Mouse (Mus musculus): ENCODE measurements around the gene Eif3d.

Eif3d gene

DNA sequence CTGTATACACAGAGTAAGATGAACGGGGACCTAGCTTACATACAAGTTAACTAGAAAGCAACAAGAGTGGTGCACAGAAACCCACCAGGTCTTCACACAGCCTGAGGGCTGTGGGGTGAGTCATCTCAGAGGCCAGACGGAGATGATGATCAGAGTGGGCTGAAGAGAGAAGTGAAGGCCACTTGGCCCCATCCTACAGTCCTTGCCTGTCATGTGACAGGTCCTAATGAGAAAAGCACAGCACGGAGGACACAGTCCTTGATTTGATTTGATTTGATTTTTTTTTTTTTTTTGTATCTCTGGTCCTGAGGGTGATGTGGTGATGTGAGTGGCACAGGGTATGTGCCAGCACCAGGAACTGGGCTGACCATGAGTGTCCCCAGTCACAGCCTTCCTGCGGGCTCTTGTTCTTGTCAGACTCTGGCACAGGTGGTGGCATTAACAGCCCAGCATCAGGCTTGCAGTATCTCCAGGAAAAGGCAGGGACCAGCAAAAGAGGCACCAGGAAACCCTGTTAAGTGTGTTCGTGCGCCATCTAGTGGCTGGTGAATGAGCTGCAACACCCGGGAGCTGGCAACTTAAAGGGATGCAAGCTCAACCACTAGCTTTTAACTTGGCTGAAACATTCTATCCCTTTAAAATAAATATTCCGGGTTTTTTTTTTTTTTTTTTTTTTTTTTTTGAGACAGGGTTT lies 53.6 kb downstream of the Eif3d start:
- H3K36me3 ChIP-seq (ENCODE audit: control insufficient read depth, insufficient read depth, low read length, poor library complexity, severe bottlenecking): peaks cover 3% of the 10 kb centered on the region
- DNase-seq (ENCODE audit: low read depth, low spot score): peak; percentile 86
- H3K27me3 ChIP-seq (ENCODE audit: control insufficient read depth, insufficient read depth, low read length, poor library complexity, severe bottlenecking): no peaks in the 10 kb centered on the region

DNA sequence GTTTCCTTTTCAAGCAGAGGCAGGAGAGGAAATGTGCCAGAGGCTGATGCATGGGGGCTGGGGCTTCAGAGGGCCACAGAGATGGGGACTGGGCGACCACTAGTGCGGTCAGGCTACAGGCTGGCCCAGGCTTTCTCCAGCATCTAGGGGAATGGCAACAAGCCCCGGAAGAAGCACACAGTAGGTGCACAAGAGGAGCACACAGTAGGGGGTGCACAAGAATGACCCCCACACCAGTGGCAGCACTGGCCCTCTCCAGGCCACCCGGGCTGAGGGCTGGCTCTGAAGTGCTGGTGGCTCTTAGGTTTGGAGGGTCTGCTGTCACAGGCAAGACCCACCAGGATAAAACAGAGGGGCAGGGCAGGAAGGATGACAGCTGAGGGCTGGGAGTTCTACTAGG lies 55.3 kb downstream of the Eif3d start:
- no peak for DNase-seq (ENCODE audit: low read depth, low spot score)
- Histone ChIP-seq H3K36me3 (ENCODE audit: control insufficient read depth, insufficient read depth, low read length, poor library complexity, severe bottlenecking) (peaks cover 3% of the 10 kb centered on the region), H3K27me3 (ENCODE audit: control insufficient read depth, insufficient read depth, low read length, poor library complexity, severe bottlenecking) (no peaks in the 10 kb centered on the region)

DNA sequence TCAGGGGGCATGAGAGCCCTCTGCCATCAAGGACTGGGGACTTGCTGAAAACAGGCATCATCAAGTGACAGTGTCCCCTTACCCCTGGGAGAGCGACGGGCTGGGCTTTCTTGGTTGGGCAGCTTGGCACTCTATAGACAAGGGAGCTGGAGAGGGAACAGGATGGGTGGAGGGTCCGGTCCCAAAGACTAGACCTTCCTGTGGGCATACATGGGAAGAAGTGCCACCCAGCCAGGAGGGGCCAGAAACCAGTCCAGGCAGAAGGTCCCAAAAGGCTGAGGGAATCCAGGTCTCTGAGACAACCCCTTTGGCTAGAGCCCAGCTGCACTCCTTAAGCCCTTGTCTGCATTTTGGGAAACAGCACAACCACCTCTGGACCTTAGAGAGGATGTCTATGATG lies 56.1 kb downstream of the Eif3d start:
- Histone ChIP-seq H3K27me3 (ENCODE audit: control insufficient read depth, insufficient read depth, low read length, poor library complexity, severe bottlenecking) (no peaks in the 10 kb centered on the region), H3K36me3 (ENCODE audit: control insufficient read depth, insufficient read depth, low read length, poor library complexity, severe bottlenecking) (peaks cover 3% of the 10 kb centered on the region)
- DNase-seq (ENCODE audit: low read depth, low spot score): no peak

DNA sequence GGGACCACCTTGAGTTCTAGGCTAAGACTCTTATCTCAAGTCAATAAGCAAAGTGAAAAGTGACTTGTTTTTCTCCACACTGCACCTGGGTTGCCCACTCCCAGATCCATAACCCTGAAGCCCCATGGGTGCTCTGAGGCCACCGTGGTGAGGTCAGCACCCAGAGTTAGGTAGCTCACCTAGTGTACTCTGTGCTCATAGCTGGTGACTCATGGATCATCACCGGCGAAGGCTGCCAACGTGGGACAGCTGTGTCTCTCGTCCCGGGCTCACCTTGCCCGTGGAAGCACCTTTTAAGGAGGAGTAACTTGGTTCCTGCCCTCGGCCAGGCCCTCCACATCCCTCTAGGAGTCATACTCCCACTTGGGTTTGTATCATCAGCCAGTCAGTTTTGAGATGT lies 57.6 kb downstream of the Eif3d start:
- DNase-seq (ENCODE audit: low read depth, low spot score): no peak
- H3K27me3 ChIP-seq (ENCODE audit: control insufficient read depth, insufficient read depth, low read length, poor library complexity, severe bottlenecking): no peaks in the 10 kb centered on the region
- H3K36me3 ChIP-seq (ENCODE audit: control insufficient read depth, insufficient read depth, low read length, poor library complexity, severe bottlenecking): peaks cover 1% of the 10 kb centered on the region

DNA sequence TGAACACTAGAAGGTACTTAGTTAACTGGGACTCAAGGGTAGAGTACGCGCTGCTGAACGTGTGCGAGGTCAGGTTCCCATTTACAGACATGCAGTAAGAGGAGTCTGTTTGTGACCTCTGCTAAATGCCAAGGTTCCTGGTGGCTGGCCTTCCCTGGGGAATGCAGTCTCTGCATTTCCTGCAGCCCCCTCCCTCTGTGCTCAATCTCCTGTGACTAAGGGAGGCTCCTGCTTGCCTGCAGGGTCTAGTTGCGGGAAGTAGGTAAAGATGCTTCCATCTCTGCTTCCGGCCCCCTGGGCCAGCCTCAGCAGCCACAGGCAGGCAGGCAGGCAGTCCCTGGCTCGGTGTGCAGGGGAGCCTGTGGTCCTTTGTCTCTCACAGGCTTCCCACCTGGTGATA lies 58.0 kb downstream of the Eif3d start:
- H3K36me3 ChIP-seq (ENCODE audit: control insufficient read depth, insufficient read depth, low read length, poor library complexity, severe bottlenecking): peaks cover 1% of the 10 kb centered on the region
- H3K27me3 ChIP-seq (ENCODE audit: control insufficient read depth, insufficient read depth, low read length, poor library complexity, severe bottlenecking): no peaks in the 10 kb centered on the region
- no peak for DNase-seq (ENCODE audit: low read depth, low spot score)

DNA sequence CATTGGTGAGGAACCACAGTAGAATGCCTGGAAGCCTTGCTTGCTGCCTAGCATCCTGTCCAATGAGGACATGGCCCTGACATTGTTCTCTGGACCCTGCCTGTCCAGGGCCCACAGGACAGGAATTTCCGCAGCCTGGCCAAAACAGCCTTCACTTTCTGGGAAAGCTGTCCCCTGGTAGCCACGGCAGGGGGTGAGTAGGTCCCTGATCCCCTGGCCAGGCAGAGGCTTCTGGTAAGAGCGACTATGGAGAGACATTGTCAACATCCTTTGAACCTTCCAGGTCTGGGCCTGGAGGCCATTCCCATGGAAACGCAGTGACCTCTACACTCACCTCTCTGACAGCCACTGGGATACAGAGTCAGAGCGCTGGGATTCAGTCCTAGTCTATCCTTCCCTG lies 58.6 kb downstream of the Eif3d start:
- no peaks in the 10 kb centered on the region for H3K27me3 ChIP-seq (ENCODE audit: control insufficient read depth, insufficient read depth, low read length, poor library complexity, severe bottlenecking)
- DNase-seq (ENCODE audit: low read depth, low spot score): no peak

DNA sequence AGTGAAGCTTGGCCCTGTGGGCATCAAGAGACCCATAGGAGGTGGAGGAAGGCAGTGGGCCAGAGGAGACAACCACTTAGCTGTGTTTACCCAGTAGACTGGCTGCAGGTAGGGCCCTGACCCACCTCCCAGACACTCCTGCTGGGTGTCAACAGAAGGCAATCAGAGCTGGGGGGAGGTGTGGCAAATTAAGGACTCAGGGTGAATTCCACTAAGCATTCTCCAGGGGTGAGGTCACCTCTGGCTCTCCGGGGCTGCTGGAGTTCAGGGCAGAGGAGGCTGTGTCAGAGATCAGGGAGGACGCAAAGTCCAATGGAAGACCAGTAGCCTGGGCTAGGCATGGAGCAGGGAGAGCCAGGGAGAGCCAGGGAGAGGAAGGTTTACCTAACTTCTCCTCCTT lies 59.5 kb downstream of the Eif3d start:
- DNase-seq (ENCODE audit: low read depth, low spot score): no peak
- H3K27me3 ChIP-seq (ENCODE audit: control insufficient read depth, insufficient read depth, low read length, poor library complexity, severe bottlenecking): no peaks in the 10 kb centered on the region

More for the DNA sequence above, 58.6 kb downstream of the Eif3d start:
- peaks cover 1% of the 10 kb centered on the region for H3K36me3 ChIP-seq (ENCODE audit: control insufficient read depth, insufficient read depth, low read length, poor library complexity, severe bottlenecking)

More for the DNA sequence above, 59.5 kb downstream of the Eif3d start:
- peaks cover 1% of the 10 kb centered on the region for H3K36me3 ChIP-seq (ENCODE audit: control insufficient read depth, insufficient read depth, low read length, poor library complexity, severe bottlenecking)
